Mouse (Mus musculus): ENCODE data around the gene Abcc1. TPM values are rescaled to one million over a fixed set of nuclear protein-coding genes. Genes with fewer than 3 reads are reported as not detected.
A peak's percentile ranks its signal among the peaks of the same experiment; 100 is the strongest.

Abcc1 gene
- polyA plus RNA-seq, 1 experiment from 2014 or later: 5.0 TPM

DNA sequence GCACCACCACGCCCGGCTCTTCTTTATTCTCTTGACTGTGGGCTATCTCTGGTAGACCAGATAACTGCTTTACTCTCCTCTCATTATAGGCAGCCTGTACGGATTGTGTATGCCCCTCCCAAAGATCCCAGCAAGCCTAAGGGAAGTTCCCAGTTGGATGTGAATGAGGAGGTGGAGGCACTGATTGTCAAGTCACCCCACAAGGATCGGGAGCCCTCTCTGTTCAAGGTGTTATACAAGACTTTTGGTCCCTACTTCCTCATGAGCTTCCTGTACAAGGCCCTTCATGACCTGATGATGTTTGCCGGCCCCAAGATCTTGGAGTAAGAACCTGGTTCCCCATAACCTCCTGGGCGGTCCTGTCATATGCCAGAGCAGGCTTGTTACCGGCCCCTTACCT lies 49.3 kb downstream of the Abcc1 start:
- DNase-seq (ENCODE audit: low spot score): no peak
- H3K4me1 ChIP-seq (ENCODE audit: insufficient read depth, low read depth, low read length): no peaks in the 10 kb centered on the region
- 91% methylated on average over 7 of the region's 7 CpGs for WGBS
- ATAC-seq: no peak
- H3K9ac ChIP-seq (replicated peaks; ENCODE audit: low read depth): no peak overlapping the region
- H3K36me3 ChIP-seq (ENCODE audit: insufficient read depth, low read length): no peaks in the 10 kb centered on the region
- H3K27ac ChIP-seq (ENCODE audit: low read length): no peak overlapping the region
- TF ChIP-seq CTCF (IDR thresholded peaks at IDR 0.05) (no peak), EP300 (IDR thresholded peaks at IDR 0.05) (no peak)
- no peaks in the 10 kb centered on the region for H3K27me3 ChIP-seq (replicated peaks; ENCODE audit: insufficient read depth, low read length)
- H3K9me3 ChIP-seq (ENCODE audit: low read length): no peaks in the 10 kb centered on the region
- no peak overlapping the region for H3K4me3 ChIP-seq (ENCODE audit: low read depth, low read length)
- no peak overlapping the region for H3K4me2 ChIP-seq (replicated peaks; ENCODE audit: low read depth, low read length)

DNA sequence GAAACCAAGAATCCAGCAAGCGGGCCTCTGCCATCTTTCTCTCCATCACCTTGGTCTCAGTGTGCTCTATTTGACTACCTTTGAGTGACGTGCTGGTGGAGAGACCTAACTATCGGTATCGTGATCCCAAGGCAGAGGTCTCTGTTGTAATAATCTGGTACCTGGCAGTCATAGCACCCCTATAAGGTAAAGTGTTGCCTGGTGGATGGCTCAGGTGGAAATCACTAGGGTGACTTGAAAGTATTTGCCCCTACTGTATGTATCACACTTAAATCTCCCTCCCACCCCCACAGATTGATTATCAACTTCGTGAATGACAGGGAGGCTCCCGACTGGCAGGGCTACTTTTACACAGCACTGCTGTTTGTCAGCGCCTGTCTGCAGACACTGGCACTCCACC lies 49.8 kb downstream of the Abcc1 start:
- Histone ChIP-seq H3K9me3 (ENCODE audit: low read length) (no peaks in the 10 kb centered on the region), H3K4me2 (replicated peaks; ENCODE audit: low read depth, low read length) (no peak overlapping the region), H3K4me1 (ENCODE audit: insufficient read depth, low read depth, low read length) (no peaks in the 10 kb centered on the region), H3K27me3 (replicated peaks; ENCODE audit: insufficient read depth, low read length) (no peaks in the 10 kb centered on the region), H3K36me3 (ENCODE audit: insufficient read depth, low read length) (no peaks in the 10 kb centered on the region), H3K9ac (replicated peaks; ENCODE audit: low read depth) (no peak overlapping the region), H3K27ac (ENCODE audit: low read length) (no peak overlapping the region), H3K4me3 (ENCODE audit: low read depth, low read length) (no peak overlapping the region)
- ATAC-seq: no peak
- no peak for DNase-seq (ENCODE audit: low spot score)
- TF ChIP-seq EP300 (IDR thresholded peaks at IDR 0.05) (no peak), CTCF (IDR thresholded peaks at IDR 0.05) (no peak)
- WGBS: 85% methylated on average over 7 of the region's 7 CpGs

DNA sequence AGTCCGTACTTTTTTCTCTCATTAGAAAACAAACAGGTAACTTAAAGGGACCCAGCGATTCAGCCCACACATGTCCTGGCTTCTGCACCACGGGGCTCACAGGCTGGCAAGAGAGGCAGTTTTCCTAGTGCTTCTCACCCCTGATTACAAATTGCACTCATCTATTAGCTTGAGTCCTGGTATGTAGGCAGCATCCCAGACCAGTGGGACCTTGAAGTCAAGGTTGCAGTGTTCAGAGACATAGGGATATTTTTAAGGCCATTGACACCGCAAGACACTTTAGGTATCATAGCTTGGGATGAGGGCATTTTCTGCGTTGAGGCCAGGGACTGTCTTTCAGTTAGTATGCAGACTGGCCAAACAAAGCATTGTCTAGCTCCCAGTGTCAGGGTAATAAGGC lies 51.2 kb downstream of the Abcc1 start:
- ATAC-seq (no peak), DNase-seq (ENCODE audit: low spot score) (no peak)
- no peaks in the 10 kb centered on the region for H3K9me3 ChIP-seq (ENCODE audit: low read length)
- H3K9ac ChIP-seq (replicated peaks; ENCODE audit: low read depth): no peak overlapping the region
- no peaks in the 10 kb centered on the region for H3K27me3 ChIP-seq (replicated peaks; ENCODE audit: insufficient read depth, low read length)
- no peak overlapping the region for H3K27ac ChIP-seq (ENCODE audit: low read length)
- H3K36me3 ChIP-seq (ENCODE audit: insufficient read depth, low read length): no peaks in the 10 kb centered on the region
- TF ChIP-seq CTCF (IDR thresholded peaks at IDR 0.05): no peak
- no peak for TF ChIP-seq EP300 (IDR thresholded peaks at IDR 0.05)
- no peaks in the 10 kb centered on the region for H3K4me1 ChIP-seq (ENCODE audit: insufficient read depth, low read depth, low read length)
- H3K4me3 ChIP-seq (ENCODE audit: low read depth, low read length): no peak overlapping the region
- 89% methylated on average over 5 of the region's 5 CpGs for WGBS
- no peak overlapping the region for H3K4me2 ChIP-seq (replicated peaks; ENCODE audit: low read depth, low read length)

DNA sequence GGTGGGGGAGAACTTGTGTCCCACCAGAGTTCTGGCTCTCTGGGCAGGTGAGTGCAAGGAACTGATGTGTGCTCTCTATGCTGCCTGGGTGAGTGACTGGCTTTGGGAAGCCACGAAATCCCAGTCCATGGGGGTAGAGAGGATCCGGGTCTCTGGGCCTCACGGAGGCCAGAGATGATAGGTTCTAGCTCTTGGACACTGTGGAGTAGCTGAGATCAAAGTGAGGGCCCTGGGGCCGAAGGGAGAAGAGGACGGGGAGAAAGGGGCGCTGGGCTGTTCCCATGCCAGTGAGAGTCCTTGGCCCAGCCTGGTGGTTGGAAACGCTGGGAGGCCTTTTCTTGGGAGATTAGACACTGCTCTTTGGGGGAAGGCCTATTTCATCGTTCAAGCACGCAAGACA lies 53.8 kb downstream of the Abcc1 start:
- TF ChIP-seq EP300 (IDR thresholded peaks at IDR 0.05) (no peak), CTCF (IDR thresholded peaks at IDR 0.05) (no peak)
- H3K27me3 ChIP-seq (replicated peaks; ENCODE audit: insufficient read depth, low read length): no peaks in the 10 kb centered on the region
- 89% methylated on average over 9 of the region's 9 CpGs for WGBS

DNA sequence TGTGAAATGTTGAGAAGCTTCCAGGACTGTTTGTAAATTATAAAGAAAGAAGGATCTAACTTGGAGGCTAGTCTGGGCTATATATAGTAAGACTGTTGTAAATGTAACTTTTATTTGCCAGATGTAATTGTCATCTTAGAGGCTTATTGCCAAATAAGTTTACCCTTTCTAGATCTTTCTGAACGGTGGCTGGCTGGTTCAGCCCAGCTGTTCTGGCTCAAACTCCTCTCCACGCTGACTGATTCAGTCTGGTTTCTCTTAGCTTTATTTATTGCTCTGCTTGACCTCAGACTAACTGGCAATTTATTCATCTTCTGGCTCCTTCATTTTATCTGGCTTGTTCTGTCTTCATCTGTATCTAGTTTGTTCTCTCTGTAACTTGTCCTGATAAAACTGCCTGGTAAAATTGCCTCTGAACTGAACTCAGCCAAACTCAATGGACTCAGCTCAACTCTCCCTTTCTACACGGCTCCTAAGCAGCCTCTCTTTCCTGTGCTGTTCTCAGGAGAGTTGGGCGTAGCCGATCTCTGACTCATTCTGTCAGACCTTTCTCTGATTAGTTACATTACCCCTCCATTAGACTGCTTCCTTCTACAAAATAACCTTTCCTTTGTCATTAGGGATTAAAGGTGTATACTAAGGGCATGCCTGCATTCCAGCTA lies 55.7 kb downstream of the Abcc1 start:
- WGBS: 58% methylated on average over 5 of the region's 5 CpGs
- H3K4me2 ChIP-seq (replicated peaks; ENCODE audit: low read depth, low read length): no peak overlapping the region
- no peak overlapping the region for H3K4me3 ChIP-seq (ENCODE audit: low read depth, low read length)
- ATAC-seq (peak; percentile 69), DNase-seq (ENCODE audit: low spot score) (peak; percentile 74)
- H3K36me3 ChIP-seq (ENCODE audit: insufficient read depth, low read length): no peaks in the 10 kb centered on the region
- H3K27me3 ChIP-seq (replicated peaks; ENCODE audit: insufficient read depth, low read length): no peaks in the 10 kb centered on the region
- TF ChIP-seq CTCF (IDR thresholded peaks at IDR 0.05) (no peak), EP300 (IDR thresholded peaks at IDR 0.05) (no peak)
- no peak overlapping the region for H3K27ac ChIP-seq (ENCODE audit: low read length)
- no peaks in the 10 kb centered on the region for H3K4me1 ChIP-seq (ENCODE audit: insufficient read depth, low read depth, low read length)
- no peaks in the 10 kb centered on the region for H3K9me3 ChIP-seq (ENCODE audit: low read length)
- no peak overlapping the region for H3K9ac ChIP-seq (replicated peaks; ENCODE audit: low read depth)

More for the DNA sequence above, 53.8 kb downstream of the Abcc1 start:
- no peak overlapping the region for H3K4me2 ChIP-seq (replicated peaks; ENCODE audit: low read depth, low read length)
- H3K9me3 ChIP-seq (ENCODE audit: low read length): no peaks in the 10 kb centered on the region
- no peaks in the 10 kb centered on the region for H3K4me1 ChIP-seq (ENCODE audit: insufficient read depth, low read depth, low read length)
- ATAC-seq (no peak), DNase-seq (ENCODE audit: low spot score) (no peak)
- H3K9ac ChIP-seq (replicated peaks; ENCODE audit: low read depth): no peak overlapping the region
- no peak overlapping the region for H3K27ac ChIP-seq (ENCODE audit: low read length)
- H3K4me3 ChIP-seq (ENCODE audit: low read depth, low read length): no peak overlapping the region
- no peaks in the 10 kb centered on the region for H3K36me3 ChIP-seq (ENCODE audit: insufficient read depth, low read length)

DNA sequence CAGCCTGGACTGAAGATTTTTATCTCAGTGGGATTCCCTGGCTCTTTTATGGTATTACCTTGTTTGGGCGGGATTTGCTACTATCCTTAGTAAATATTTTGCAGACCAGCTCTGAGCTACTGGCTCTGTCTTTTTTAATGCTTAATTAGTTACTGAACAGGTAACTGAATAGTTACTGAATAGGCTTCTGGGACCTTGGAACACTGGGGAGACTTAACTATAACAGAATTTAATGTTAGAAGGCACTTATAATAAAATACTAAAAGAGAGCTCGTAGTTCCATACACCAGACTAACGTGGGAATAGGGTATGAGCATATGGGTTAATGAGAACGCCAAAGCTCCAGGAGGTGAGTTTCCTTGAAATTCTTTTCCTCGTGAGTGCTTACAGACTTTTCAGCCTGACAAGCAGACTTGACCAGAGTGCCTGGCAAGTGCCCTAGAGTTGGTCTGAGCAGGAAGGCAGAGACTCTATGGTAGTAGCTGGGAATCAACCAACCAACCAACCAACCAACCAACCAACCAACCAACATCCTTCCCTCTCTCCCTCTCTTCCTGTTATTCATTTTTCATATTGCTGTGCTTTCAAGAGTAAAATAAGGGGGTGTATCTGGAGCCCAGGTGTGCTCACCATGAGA lies 59.3 kb downstream of the Abcc1 start:
- ATAC-seq (no peak), DNase-seq (ENCODE audit: low spot score) (no peak)
- Histone ChIP-seq H3K4me2 (replicated peaks; ENCODE audit: low read depth, low read length) (no peak overlapping the region), H3K36me3 (ENCODE audit: insufficient read depth, low read length) (no peaks in the 10 kb centered on the region), H3K27me3 (replicated peaks; ENCODE audit: insufficient read depth, low read length) (no peaks in the 10 kb centered on the region), H3K27ac (ENCODE audit: low read length) (no peak overlapping the region), H3K4me3 (ENCODE audit: low read depth, low read length) (no peak overlapping the region), H3K4me1 (ENCODE audit: insufficient read depth, low read depth, low read length) (no peaks in the 10 kb centered on the region), H3K9me3 (ENCODE audit: low read length) (no peaks in the 10 kb centered on the region), H3K9ac (replicated peaks; ENCODE audit: low read depth) (no peak overlapping the region)
- TF ChIP-seq EP300 (IDR thresholded peaks at IDR 0.05) (no peak), CTCF (IDR thresholded peaks at IDR 0.05) (no peak)
- WGBS: 76% methylated on average over 5 of the region's 5 CpGs
